Mouse (Mus musculus): ENCODE data around the gene Vps26c. TPM values are rescaled to one million over a fixed set of nuclear protein-coding genes. Genes with fewer than 3 reads are reported as not detected.

Vps26c gene
- polyA plus RNA-seq, 1 experiment from 2014 or later: 19.4 TPM

DNA sequence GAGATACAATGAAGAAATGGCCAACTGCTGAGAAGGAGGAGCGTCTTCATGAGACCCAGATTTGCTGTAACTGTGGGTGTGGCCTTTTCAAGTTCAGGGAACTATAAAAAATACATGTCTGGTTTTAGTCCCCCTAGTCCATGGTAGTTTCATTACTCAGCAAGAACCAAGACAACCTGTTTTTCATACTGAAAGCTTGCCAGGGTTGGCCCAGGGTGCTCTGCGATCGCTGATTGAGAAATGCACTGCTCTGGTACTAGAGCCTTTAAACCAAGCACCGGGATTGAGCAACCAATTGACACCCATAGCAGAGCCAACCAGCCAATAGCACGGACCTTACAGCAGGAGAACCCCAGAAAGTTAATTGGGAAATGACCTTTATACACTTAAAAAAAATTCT lies 29.6 kb upstream of the Vps26c start:
- WGBS (ENCODE audit: insufficient replicate concordance): 55% methylated on average over 5 of the region's 5 CpGs
- peak; percentile 52; the same call in 1 of the 2 replicates for ATAC-seq (ENCODE audit: low read depth)
- no peaks in the 10 kb centered on the region for H3K27me3 ChIP-seq (ENCODE audit: control insufficient read depth, insufficient read depth, low read depth, low read length)

DNA sequence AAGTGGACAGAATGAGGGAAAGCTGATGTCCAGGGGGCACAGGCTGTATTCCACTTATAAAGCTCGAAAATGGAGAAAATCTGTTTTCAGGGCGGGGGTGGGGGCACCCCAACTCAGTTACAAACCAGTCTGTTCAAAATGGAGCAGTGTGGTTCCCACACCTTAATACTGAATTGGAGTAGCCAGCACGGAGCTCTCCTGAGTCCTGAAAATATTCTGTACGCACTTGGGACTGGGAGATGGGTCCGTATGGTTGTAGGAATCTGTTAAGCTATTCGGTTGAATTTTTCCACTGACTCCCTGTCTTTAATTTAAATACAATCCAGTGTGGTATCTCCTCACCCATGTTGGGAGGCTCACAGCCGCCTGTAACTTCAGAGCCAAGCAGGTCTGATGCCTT lies 28.7 kb upstream of the Vps26c start:
- Histone ChIP-seq H3K36me3 (ENCODE audit: control insufficient read depth, insufficient read depth) (no peaks in the 10 kb centered on the region), H3K27ac (ENCODE audit: low read length) (no peak overlapping the region), H3K27me3 (ENCODE audit: control insufficient read depth, insufficient read depth, low read depth, low read length) (no peaks in the 10 kb centered on the region), H3K4me3 (ENCODE audit: low read depth, low read length) (no peak overlapping the region), H3K9me3 (replicated peaks; ENCODE audit: control insufficient read depth, low read length) (no peaks in the 10 kb centered on the region), H3K4me2 (ENCODE audit: low read depth, low read length) (no peak overlapping the region), H3K4me1 (ENCODE audit: control insufficient read depth, low read depth, low read length) (peaks cover 5% of the 10 kb centered on the region), H3K9ac (ENCODE audit: low read depth, low read length) (no peak overlapping the region)
- 77% methylated on average over 7 of the region's 7 CpGs for WGBS (ENCODE audit: insufficient replicate concordance)
- no peak for ATAC-seq (ENCODE audit: low read depth)

More for the DNA sequence above, 29.6 kb upstream of the Vps26c start:
- Histone ChIP-seq H3K4me2 (ENCODE audit: low read depth, low read length) (no peak overlapping the region), H3K4me3 (ENCODE audit: low read depth, low read length) (no peak overlapping the region), H3K36me3 (ENCODE audit: control insufficient read depth, insufficient read depth) (no peaks in the 10 kb centered on the region), H3K9me3 (replicated peaks; ENCODE audit: control insufficient read depth, low read length) (no peaks in the 10 kb centered on the region), H3K9ac (ENCODE audit: low read depth, low read length) (no peak overlapping the region), H3K27ac (ENCODE audit: low read length) (no peak overlapping the region), H3K4me1 (ENCODE audit: control insufficient read depth, low read depth, low read length) (peaks cover 6% of the 10 kb centered on the region)

DNA sequence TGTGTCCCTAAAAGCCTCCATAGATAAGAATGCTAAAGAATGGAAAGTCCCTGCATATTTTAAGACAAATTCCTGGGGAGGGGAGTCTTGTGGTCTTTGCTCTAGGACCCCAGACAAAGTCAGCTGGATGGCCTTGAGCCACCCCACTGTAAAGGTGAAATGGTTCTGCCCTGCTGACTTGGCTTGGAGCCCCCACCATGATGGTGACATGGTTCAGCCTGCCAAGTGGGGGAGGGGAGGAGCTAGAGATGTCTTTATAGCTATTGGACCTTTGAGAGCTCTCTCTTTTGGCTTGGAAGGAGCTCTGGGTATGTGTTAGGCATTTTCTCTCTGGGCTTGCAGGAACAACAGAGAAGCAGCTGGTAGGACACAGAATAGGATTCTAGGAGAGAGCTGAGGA lies 25.3 kb upstream of the Vps26c start:
- Histone ChIP-seq H3K27me3 (ENCODE audit: control insufficient read depth, insufficient read depth, low read depth, low read length) (no peaks in the 10 kb centered on the region), H3K9me3 (replicated peaks; ENCODE audit: control insufficient read depth, low read length) (no peaks in the 10 kb centered on the region), H3K36me3 (ENCODE audit: control insufficient read depth, insufficient read depth) (no peaks in the 10 kb centered on the region), H3K4me2 (ENCODE audit: low read depth, low read length) (no peak overlapping the region), H3K9ac (ENCODE audit: low read depth, low read length) (no peak overlapping the region), H3K4me1 (ENCODE audit: control insufficient read depth, low read depth, low read length) (no peaks in the 10 kb centered on the region; the same call in none of the 2 replicates), H3K27ac (ENCODE audit: low read length) (no peak overlapping the region), H3K4me3 (ENCODE audit: low read depth, low read length) (no peak overlapping the region)
- no peak for ATAC-seq (ENCODE audit: low read depth)

DNA sequence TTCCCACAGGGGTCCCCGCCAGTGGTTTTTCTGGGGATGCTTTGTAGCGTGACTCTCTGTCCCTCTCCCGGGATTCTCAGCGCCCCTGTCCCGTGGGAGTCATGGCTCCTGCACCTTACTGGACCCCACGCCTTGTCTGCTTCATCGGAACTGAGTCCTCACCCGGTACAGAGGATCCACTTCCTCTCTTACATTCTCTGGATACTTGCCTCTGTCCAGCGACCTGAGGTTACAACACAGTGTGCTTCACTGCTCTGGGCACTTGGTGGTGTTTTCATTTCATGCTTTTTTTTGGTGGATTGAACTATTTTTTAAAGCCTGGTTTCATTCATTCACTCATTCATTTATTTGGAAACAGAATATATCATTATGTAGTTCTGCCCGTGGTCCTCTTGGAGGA lies 23.2 kb upstream of the Vps26c start:
- no peak overlapping the region for H3K4me3 ChIP-seq (ENCODE audit: low read depth, low read length)
- no peak overlapping the region for H3K9ac ChIP-seq (ENCODE audit: low read depth, low read length)
- ATAC-seq (ENCODE audit: low read depth): no peak
- no peaks in the 10 kb centered on the region for H3K36me3 ChIP-seq (ENCODE audit: control insufficient read depth, insufficient read depth)
- no peaks in the 10 kb centered on the region for H3K27me3 ChIP-seq (ENCODE audit: control insufficient read depth, insufficient read depth, low read depth, low read length)
- H3K27ac ChIP-seq (ENCODE audit: low read length): no peak overlapping the region
- H3K4me2 ChIP-seq (ENCODE audit: low read depth, low read length): no peak overlapping the region
- no peaks in the 10 kb centered on the region; the same call in none of the 2 replicates for H3K4me1 ChIP-seq (ENCODE audit: control insufficient read depth, low read depth, low read length)
- H3K9me3 ChIP-seq (replicated peaks; ENCODE audit: control insufficient read depth, low read length): no peaks in the 10 kb centered on the region
- WGBS (ENCODE audit: insufficient replicate concordance): 51% methylated on average over 10 of the region's 10 CpGs

DNA sequence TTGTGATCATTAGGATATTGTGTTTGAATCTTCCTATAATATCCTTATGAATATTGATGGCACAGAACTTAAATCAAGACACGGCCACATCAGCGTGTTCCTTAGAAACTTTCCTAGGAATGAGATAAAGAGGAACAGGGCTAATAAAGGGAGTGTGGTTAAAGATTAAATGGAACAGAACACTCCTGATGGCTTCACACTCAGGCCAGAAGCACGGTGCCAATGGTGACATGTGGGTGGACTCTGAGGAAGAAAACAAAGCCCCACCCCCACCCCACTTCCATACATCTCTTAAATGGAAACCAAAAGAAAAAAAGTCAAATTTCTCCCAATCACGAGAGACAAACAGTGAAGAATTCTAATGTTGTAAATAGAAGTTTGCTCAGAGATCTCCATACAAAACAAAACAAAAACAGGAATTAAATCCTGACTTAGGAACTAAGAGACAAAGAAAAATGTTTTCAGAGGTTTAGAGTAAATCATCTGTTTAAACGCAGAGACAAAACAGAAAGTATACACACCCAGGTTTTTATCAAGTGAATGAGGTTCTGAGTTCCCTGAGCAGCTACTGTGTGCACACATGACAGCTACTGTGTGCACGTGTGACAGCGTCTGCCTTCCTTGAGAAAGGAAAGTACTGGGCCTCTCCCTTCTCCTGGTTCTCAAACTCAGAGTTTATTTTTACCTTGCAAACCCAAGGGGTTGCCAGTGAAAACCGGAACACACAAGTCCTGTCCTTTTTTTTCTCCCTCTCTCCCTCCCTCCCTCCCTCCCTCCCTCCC lies 19.3 kb upstream of the Vps26c start:
- Histone ChIP-seq H3K9me3 (replicated peaks; ENCODE audit: control insufficient read depth, low read length) (no peaks in the 10 kb centered on the region), H3K4me1 (ENCODE audit: control insufficient read depth, low read depth, low read length) (no peaks in the 10 kb centered on the region; the same call in none of the 2 replicates), H3K4me2 (ENCODE audit: low read depth, low read length) (no peak overlapping the region), H3K9ac (ENCODE audit: low read depth, low read length) (no peak overlapping the region), H3K27me3 (ENCODE audit: control insufficient read depth, insufficient read depth, low read depth, low read length) (no peaks in the 10 kb centered on the region), H3K36me3 (ENCODE audit: control insufficient read depth, insufficient read depth) (no peaks in the 10 kb centered on the region), H3K27ac (ENCODE audit: low read length) (peak overlapping the region; percentile 52; the same call in 1 of the 2 replicates), H3K4me3 (ENCODE audit: low read depth, low read length) (no peak overlapping the region)
- peak; percentile 45 for ATAC-seq (ENCODE audit: low read depth)
- 35% methylated on average over 8 of the region's 8 CpGs for WGBS (ENCODE audit: insufficient replicate concordance)

DNA sequence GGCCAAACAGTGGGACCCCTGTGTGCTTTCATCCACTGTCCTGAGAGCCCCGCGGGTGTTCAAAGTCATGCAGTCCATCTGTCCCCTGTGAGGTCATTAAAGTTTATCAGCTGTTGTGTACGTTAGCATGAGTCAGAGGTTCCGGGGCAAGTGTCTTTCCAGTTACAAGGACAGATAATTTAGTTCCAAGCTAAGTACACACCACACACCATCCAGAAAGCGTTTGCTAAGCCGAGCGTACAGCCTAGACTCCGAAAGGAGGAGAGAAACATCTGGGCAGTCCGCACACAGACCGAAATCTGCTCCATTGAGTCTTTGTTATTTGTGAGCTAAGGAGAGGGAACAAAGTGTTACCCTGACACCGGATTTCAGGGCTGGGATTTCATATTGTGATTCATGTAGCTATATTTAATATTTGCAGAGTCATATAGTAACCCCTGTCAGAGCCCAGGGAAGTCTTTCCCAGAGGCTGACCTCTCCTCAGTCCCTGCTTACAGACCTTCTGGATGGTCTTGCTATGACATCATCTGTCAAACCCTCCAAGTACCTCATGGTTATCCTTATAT lies 18.0 kb upstream of the Vps26c start:
- no peaks in the 10 kb centered on the region for H3K36me3 ChIP-seq (ENCODE audit: control insufficient read depth, insufficient read depth)
- no peaks in the 10 kb centered on the region for H3K27me3 ChIP-seq (ENCODE audit: control insufficient read depth, insufficient read depth, low read depth, low read length)
- no peak overlapping the region for H3K4me2 ChIP-seq (ENCODE audit: low read depth, low read length)
- peak overlapping the region; percentile 11; the same call in 1 of the 2 replicates for H3K9ac ChIP-seq (ENCODE audit: low read depth, low read length)
- WGBS (ENCODE audit: insufficient replicate concordance): 55% methylated on average over 11 of the region's 11 CpGs
- no peaks in the 10 kb centered on the region; the same call in none of the 2 replicates for H3K4me1 ChIP-seq (ENCODE audit: control insufficient read depth, low read depth, low read length)
- peak; percentile 78 for ATAC-seq (ENCODE audit: low read depth)
- H3K4me3 ChIP-seq (ENCODE audit: low read depth, low read length): no peak overlapping the region
- no peaks in the 10 kb centered on the region for H3K9me3 ChIP-seq (replicated peaks; ENCODE audit: control insufficient read depth, low read length)
- H3K27ac ChIP-seq (ENCODE audit: low read length): peak overlapping the region; percentile 68

DNA sequence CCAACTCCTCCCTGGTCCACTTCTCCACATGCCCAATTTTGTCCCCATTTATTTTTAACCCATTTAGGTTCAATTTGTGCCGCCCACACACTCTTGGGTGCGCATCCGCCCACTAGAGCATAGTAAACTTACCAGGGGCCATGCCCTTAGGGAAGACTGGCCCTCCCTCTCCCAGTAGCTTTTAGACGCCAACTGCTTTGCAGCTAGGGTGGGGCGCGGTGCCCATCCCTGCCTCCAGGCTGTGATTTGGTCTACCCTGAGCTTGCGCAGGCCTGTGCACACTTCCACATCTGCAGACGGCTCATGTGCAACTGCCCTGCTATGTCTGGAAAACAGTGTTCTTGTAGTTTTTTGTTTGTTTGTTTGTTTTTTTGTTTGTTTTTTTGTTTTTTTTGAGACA lies 16.3 kb upstream of the Vps26c start:
- ATAC-seq (ENCODE audit: low read depth): no peak
- H3K4me2 ChIP-seq (ENCODE audit: low read depth, low read length): no peak overlapping the region
- H3K9me3 ChIP-seq (replicated peaks; ENCODE audit: control insufficient read depth, low read length): no peaks in the 10 kb centered on the region
- H3K27me3 ChIP-seq (ENCODE audit: control insufficient read depth, insufficient read depth, low read depth, low read length): no peaks in the 10 kb centered on the region
- H3K9ac ChIP-seq (ENCODE audit: low read depth, low read length): no peak overlapping the region
- H3K4me3 ChIP-seq (ENCODE audit: low read depth, low read length): no peak overlapping the region
- WGBS (ENCODE audit: insufficient replicate concordance): 83% methylated on average over 8 of the region's 8 CpGs
- H3K4me1 ChIP-seq (ENCODE audit: control insufficient read depth, low read depth, low read length): no peaks in the 10 kb centered on the region; the same call in none of the 2 replicates
- no peak overlapping the region for H3K27ac ChIP-seq (ENCODE audit: low read length)
- no peaks in the 10 kb centered on the region for H3K36me3 ChIP-seq (ENCODE audit: control insufficient read depth, insufficient read depth)

DNA sequence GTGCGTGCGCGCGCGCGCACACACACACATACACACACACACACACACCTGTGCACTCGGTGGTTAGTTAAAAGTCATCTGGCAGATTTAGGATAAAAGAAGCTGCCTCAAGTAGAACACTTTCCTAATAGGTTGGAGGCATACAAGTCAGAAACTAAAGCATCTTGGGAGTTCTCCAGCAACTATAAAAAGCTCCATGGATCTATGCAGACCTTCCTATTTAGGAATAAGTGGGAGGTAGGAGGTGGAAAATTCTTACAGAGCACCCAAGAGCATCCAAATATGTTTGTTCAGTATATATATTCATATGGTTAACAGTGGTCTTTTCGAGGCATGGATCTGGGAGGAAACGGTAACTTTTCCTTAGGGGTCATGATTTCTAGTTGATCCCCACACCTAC lies 13.5 kb upstream of the Vps26c start:
- H3K4me2 ChIP-seq (ENCODE audit: low read depth, low read length): no peak overlapping the region
- WGBS (ENCODE audit: insufficient replicate concordance): 86% methylated on average over 9 of the region's 9 CpGs
- H3K36me3 ChIP-seq (ENCODE audit: control insufficient read depth, insufficient read depth): no peaks in the 10 kb centered on the region
- no peak overlapping the region for H3K9ac ChIP-seq (ENCODE audit: low read depth, low read length)
- no peak for ATAC-seq (ENCODE audit: low read depth)
- H3K9me3 ChIP-seq (replicated peaks; ENCODE audit: control insufficient read depth, low read length): no peaks in the 10 kb centered on the region
- no peak overlapping the region for H3K27ac ChIP-seq (ENCODE audit: low read length)
- no peak overlapping the region for H3K4me3 ChIP-seq (ENCODE audit: low read depth, low read length)
- H3K27me3 ChIP-seq (ENCODE audit: control insufficient read depth, insufficient read depth, low read depth, low read length): no peaks in the 10 kb centered on the region
- no peaks in the 10 kb centered on the region; the same call in none of the 2 replicates for H3K4me1 ChIP-seq (ENCODE audit: control insufficient read depth, low read depth, low read length)

DNA sequence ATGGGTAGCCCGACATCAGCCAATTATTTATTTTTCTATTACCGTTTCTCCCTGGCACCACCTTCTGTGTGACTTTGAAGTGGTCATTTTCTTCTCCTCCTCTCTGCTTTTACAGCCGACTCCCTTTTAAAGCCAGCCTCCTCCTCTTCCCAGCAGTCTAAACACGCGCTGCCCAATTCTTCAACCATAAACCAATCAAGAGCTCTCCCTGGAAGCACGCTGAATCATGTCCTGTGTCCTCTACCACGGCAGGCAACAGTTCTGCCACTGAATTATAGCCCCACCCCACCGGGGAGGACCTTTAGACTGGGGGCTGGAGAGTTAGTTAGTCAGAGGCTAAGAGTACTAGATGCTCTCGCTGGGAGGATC lies 10.5 kb upstream of the Vps26c start:
- ATAC-seq (ENCODE audit: low read depth): peak; percentile 89
- Histone ChIP-seq H3K27ac (ENCODE audit: low read length) (peak overlapping the region; percentile 74), H3K4me1 (ENCODE audit: control insufficient read depth, low read depth, low read length) (no peaks in the 10 kb centered on the region; the same call in 1 of the 2 replicates), H3K36me3 (ENCODE audit: control insufficient read depth, insufficient read depth) (no peaks in the 10 kb centered on the region), H3K4me3 (ENCODE audit: low read depth, low read length) (no peak overlapping the region), H3K27me3 (ENCODE audit: control insufficient read depth, insufficient read depth, low read depth, low read length) (no peaks in the 10 kb centered on the region), H3K4me2 (ENCODE audit: low read depth, low read length) (no peak overlapping the region), H3K9ac (ENCODE audit: low read depth, low read length) (no peak overlapping the region), H3K9me3 (replicated peaks; ENCODE audit: control insufficient read depth, low read length) (no peaks in the 10 kb centered on the region)
- 34% methylated on average over 9 of the region's 9 CpGs for WGBS (ENCODE audit: insufficient replicate concordance)
